12 mouse cellular contexts compared by ENCODE assay signal in genomic region chr2:32884745-32885144, GRCm38 (mm10). TPM values are rescaled to one million over a fixed set of nuclear protein-coding genes. Genes with fewer than 3 reads are reported as not detected.
DNase-seq lines count a peak whose midpoint lies in the region; ATAC-seq lines count a peak whose summit lies in the region.
"Had no signal": no experiment of that assay in that cellular context is flagged by ENCODE, and none has a peak within 500 bp of the region (broad histone marks: within the 10 kb centered on the region; RNA-seq: fewer than 3 reads in every experiment).

No protein-coding gene starts in this region.

- peak overlapping the region; percentile 97 for H3K27ac ChIP-seq in heart, embryonic 13.5 days (replicated peaks)
- H3K27ac ChIP-seq in lung, embryonic 15.5 days: peak overlapping the region; percentile 93
- peak overlapping the region; percentile 63 for H3K27ac ChIP-seq in embryonic facial prominence, embryonic 14.5 days (replicated peaks; ENCODE audit: low read depth, low read length)
- H3K27ac ChIP-seq in neural tube, embryonic 13.5 days (replicated peaks): peak overlapping the region; percentile 52
- H3K27ac ChIP-seq: hindbrain, postnatal 0 days had no signal

- no peaks in the 10 kb centered on the region for H3K27me3 ChIP-seq in heart, embryonic 13.5 days (replicated peaks)
- H3K27me3 ChIP-seq in lung, embryonic 15.5 days: no peaks in the 10 kb centered on the region
- no peaks in the 10 kb centered on the region for H3K27me3 ChIP-seq in embryonic facial prominence, embryonic 14.5 days (replicated peaks; ENCODE audit: control insufficient read depth, insufficient read depth, low read length)
- H3K27me3 ChIP-seq in neural tube, embryonic 13.5 days: no peaks in the 10 kb centered on the region

- H3K36me3 ChIP-seq in heart, embryonic 13.5 days: no peaks in the 10 kb centered on the region
- no peaks in the 10 kb centered on the region for H3K36me3 ChIP-seq in lung, embryonic 15.5 days
- H3K36me3 ChIP-seq in embryonic facial prominence, embryonic 14.5 days (ENCODE audit: control insufficient read depth, insufficient read depth, low read length): no peaks in the 10 kb centered on the region
- no peaks in the 10 kb centered on the region for H3K36me3 ChIP-seq in neural tube, embryonic 13.5 days

- H3K4me2 ChIP-seq in heart, embryonic 13.5 days: peak overlapping the region; percentile 46
- peak overlapping the region; percentile 17; the same call in 1 of the 2 replicates for H3K4me2 ChIP-seq in lung, embryonic 15.5 days
- H3K4me2 ChIP-seq in embryonic facial prominence, embryonic 14.5 days (ENCODE audit: low read depth, low read length): no peak overlapping the region; the same call in 1 of the 2 replicates
- no peak overlapping the region; the same call in 1 of the 2 replicates for H3K4me2 ChIP-seq in neural tube, embryonic 13.5 days

- no peaks in the 10 kb centered on the region for H3K9me3 ChIP-seq in heart, embryonic 13.5 days
- H3K9me3 ChIP-seq in lung, embryonic 15.5 days: no peaks in the 10 kb centered on the region
- H3K9me3 ChIP-seq in embryonic facial prominence, embryonic 14.5 days (ENCODE audit: control insufficient read depth, low read length): no peaks in the 10 kb centered on the region
- H3K9me3 ChIP-seq in neural tube, embryonic 13.5 days: no peaks in the 10 kb centered on the region

- peak overlapping the region; percentile 45 for H3K9ac ChIP-seq in heart, embryonic 13.5 days
- H3K9ac ChIP-seq in lung, embryonic 15.5 days: 0 out of 2 replicates have a peak overlapping the region, but pooled peaks have one; percentile 8
- no peak overlapping the region for H3K9ac ChIP-seq in embryonic facial prominence, embryonic 14.5 days (ENCODE audit: low read depth, low read length)
- no peak overlapping the region for H3K9ac ChIP-seq in neural tube, embryonic 13.5 days

- H3K4me3 ChIP-seq in heart, embryonic 13.5 days: no peak overlapping the region
- no peak overlapping the region for H3K4me3 ChIP-seq in lung, embryonic 15.5 days
- H3K4me3 ChIP-seq in embryonic facial prominence, embryonic 14.5 days (ENCODE audit: low read depth, low read length): no peak overlapping the region
- no peak overlapping the region for H3K4me3 ChIP-seq in neural tube, embryonic 13.5 days

- no peak for ATAC-seq in heart, embryonic 13.5 days (ENCODE audit: extremely low read depth, insufficient number of reproducible peaks, low FRiP score, low TSS enrichment)
- no peak for ATAC-seq in lung, embryonic 15.5 days (ENCODE audit: borderline replicate concordance, extremely low read depth, low FRiP score, low TSS enrichment)
- no peak for ATAC-seq in embryonic facial prominence, embryonic 14.5 days (ENCODE audit: low read depth)
- ATAC-seq in neural tube, embryonic 13.5 days (ENCODE audit: low read depth): no peak
- ATAC-seq: hindbrain, postnatal 0 days had no signal

- H3K4me1 ChIP-seq in heart, embryonic 13.5 days: peaks cover 100% of the 10 kb centered on the region
- peaks cover 88% of the 10 kb centered on the region for H3K4me1 ChIP-seq in lung, embryonic 15.5 days
- peaks cover 58% of the 10 kb centered on the region for H3K4me1 ChIP-seq in embryonic facial prominence, embryonic 14.5 days (ENCODE audit: control insufficient read depth, insufficient read depth, low read length)
- H3K4me1 ChIP-seq in neural tube, embryonic 13.5 days (replicated peaks): peaks cover 79% of the 10 kb centered on the region

- 14% methylated on average over 7 of the region's 7 CpGs for WGBS in heart, embryonic 13.5 days
- WGBS in lung, embryonic 15.5 days: 13% methylated on average over 7 of the region's 7 CpGs
- 18% methylated on average over 7 of the region's 7 CpGs for WGBS in embryonic facial prominence, embryonic 14.5 days
- WGBS in neural tube, embryonic 13.5 days: 18% methylated on average over 7 of the region's 7 CpGs

- no peak for DNase-seq in heart, adult 18-20 months
- no peak for DNase-seq in lung, adult 18-20 months
- DNase-seq in embryonic facial prominence, embryonic 14.5 days (ENCODE audit: low spot score): no peak
- DNase-seq in testis, postnatal 14 days (ENCODE audit: low spot score): no peak
- no peak for DNase-seq in layer of hippocampus, adult 11-12 months (ENCODE audit: low spot score)
- DNase-seq: cerebellum, adult 11-12 months; left cerebral cortex, postnatal 4 days; thymus, postnatal 25 days had no signal

RNA-seq across cellular contexts. Expression of gene Fam129b, which starts 8.8 kb away (rescaled TPM):
- polyA plus RNA-seq in heart, embryonic 13.5 days (2015; fragmentation: Nextera tagmentation; extraction: Ambion mirVana): 46.4 and 47.1 TPM in 2 replicates
- total RNA-seq in heart, adult 18-20 months (2021): 10 to 100 TPM; 20.4 to 25.0 TPM
- polyA plus RNA-seq in lung, embryonic 15.5 days (2015; fragmentation: Nextera tagmentation; extraction: Ambion mirVana): 114 and 117 TPM in 2 replicates
- polyA plus RNA-seq in embryonic facial prominence, embryonic 14.5 days (2014; fragmentation: Nextera tagmentation; extraction: Ambion mirVana): 38.4 and 39.0 TPM in 2 replicates
- 35.9 and 37.3 TPM in 2 replicates for polyA plus RNA-seq in neural tube, embryonic 13.5 days (2015; fragmentation: Nextera tagmentation; extraction: Ambion mirVana)

RNA-seq across cellular contexts. Expression of gene Stxbp1, which starts 37.7 kb away (rescaled TPM):
- polyA plus RNA-seq in heart, embryonic 13.5 days (2015; fragmentation: Nextera tagmentation; extraction: Ambion mirVana): 23.6 and 24.8 TPM in 2 replicates
- 10 to 100 TPM; 12.2 to 13.0 TPM for total RNA-seq in heart, adult 18-20 months (2021)
- polyA plus RNA-seq in lung, embryonic 15.5 days (2015; fragmentation: Nextera tagmentation; extraction: Ambion mirVana): 21.0 and 22.3 TPM in 2 replicates
- polyA plus RNA-seq in embryonic facial prominence, embryonic 14.5 days (2014; fragmentation: Nextera tagmentation; extraction: Ambion mirVana): 26.8 and 29.7 TPM in 2 replicates
- 192 and 198 TPM in 2 replicates for polyA plus RNA-seq in neural tube, embryonic 13.5 days (2015; fragmentation: Nextera tagmentation; extraction: Ambion mirVana)

Comparison
In these comparisons a context has a peak if more than half of its experiments do, and no peak if none do; other contexts are left out.
1. H3K4me2 ChIP-seq: peak in heart, embryonic 13.5 days (single experiment) and lung, embryonic 15.5 days (single experiment); none in embryonic facial prominence, embryonic 14.5 days (single experiment) and neural tube, embryonic 13.5 days (single experiment).
2. H3K9ac ChIP-seq: peak in heart, embryonic 13.5 days (single experiment) and lung, embryonic 15.5 days (single experiment); none in embryonic facial prominence, embryonic 14.5 days (single experiment) and neural tube, embryonic 13.5 days (single experiment).
3. Peak in every context shown above with its lines, with median percentiles within 50 percentile points of each other: H3K27ac ChIP-seq.